Mouse (Mus musculus) CH12.LX (cell line): ENCODE data around the gene Gm11042.

Source experiments
- CHD1 ChIP-seq: IDR thresholded peaks from 2 replicates; pipeline ENCODE4 v1.6.1; 2012; ENCODE audit warnings: low read depth, low read length, improper control_type of control experiment, inconsistent platforms
- CHD2 ChIP-seq: IDR thresholded peaks from 2 replicates; pipeline ENCODE4 v1.6.1; 2011; ENCODE audit warnings: low read length, improper control_type of control experiment
- CTCF ChIP-seq, 2 experiments: IDR thresholded peaks in 1 of 2; conservative IDR thresholded peaks in 1 of 2; 2 replicates each; pipeline ENCODE4 v1.5.1; 2011 to 2012; ENCODE audit warnings: low read depth in 2 of 2, low read length in 2 of 2, improper control_type of control experiment in 1 of 2, inconsistent platforms in 1 of 2, mild to moderate bottlenecking in 1 of 2, moderate library complexity in 1 of 2
- E2F4 ChIP-seq: IDR thresholded peaks from 2 replicates; pipeline ENCODE4 v1.6.1; 2011; ENCODE audit warnings: low read depth, low read length, improper control_type of control experiment; ENCODE audit not compliant: insufficient replicate concordance
- EP300 ChIP-seq: IDR thresholded peaks from 2 replicates; pipeline ENCODE4 v1.6.1; 2011; ENCODE audit warnings: low read length, improper control_type of control experiment
- HCFC1 ChIP-seq: IDR thresholded peaks from 2 replicates; pipeline ENCODE4 v1.6.1; 2012; ENCODE audit warnings: low read depth, mild to moderate bottlenecking, inconsistent platforms, low read length, improper control_type of control experiment
- MYC ChIP-seq: IDR thresholded peaks from 2 replicates; pipeline ENCODE4 v1.6.1; 2011; ENCODE audit warnings: low read depth, mild to moderate bottlenecking, improper control_type of control experiment, low read length
- NELFE ChIP-seq: IDR thresholded peaks from 2 replicates; pipeline ENCODE4 v1.6.1; 2011; ENCODE audit warnings: low read depth, low read length, improper control_type of control experiment
- POLR2A ChIP-seq: IDR thresholded peaks from 2 replicates; pipeline ENCODE4 v1.6.1; 2011; ENCODE audit warnings: low read depth, mild to moderate bottlenecking, improper control_type of control experiment, low read length
- SIN3A ChIP-seq: IDR thresholded peaks from 2 replicates; pipeline ENCODE4 v1.6.1; 2012; ENCODE audit warnings: low read length, improper control_type of control experiment, inconsistent platforms
- TCF12 ChIP-seq: IDR thresholded peaks from 2 replicates; pipeline ENCODE4 v1.6.1; 2014; ENCODE audit warnings: low read depth, mild to moderate bottlenecking, inconsistent platforms, low read length, improper control_type of control experiment
- ZC3H11A ChIP-seq: IDR thresholded peaks from 2 replicates; pipeline ENCODE4 v1.6.1; 2012; ENCODE audit warnings: low read depth, mild to moderate bottlenecking, inconsistent platforms, low read length, improper control_type of control experiment
- ZNF384 ChIP-seq: IDR thresholded peaks from 2 replicates; pipeline ENCODE4 v1.6.1; 2012; ENCODE audit warnings: low read depth, low read length, improper control_type of control experiment, inconsistent platforms

DNA sequence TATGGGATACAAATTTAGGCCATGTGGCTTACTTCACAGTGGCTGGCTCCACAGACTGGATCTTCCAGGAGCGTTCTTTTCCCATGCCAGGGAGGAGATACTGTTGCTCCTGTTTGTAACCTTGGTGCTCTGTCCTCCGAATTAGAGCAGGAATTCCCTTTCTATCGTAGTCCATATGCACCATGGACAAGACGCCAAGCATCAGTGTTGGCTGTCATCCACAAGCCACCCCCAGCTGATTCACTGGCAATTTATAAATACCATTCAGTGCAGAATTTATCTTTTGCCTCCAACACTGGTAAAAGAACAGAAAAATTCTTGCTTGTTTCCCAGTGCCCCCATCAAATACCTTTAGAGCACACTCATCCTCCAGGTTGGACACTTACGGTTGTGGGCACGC is 13.6 kb upstream of the Gm11042 start:
- TF ChIP-seq MYC (no peak), CHD2 (no peak), ZNF384 (no peak), CHD1 (no peak), POLR2A (no peak), CTCF (conservative IDR thresholded peaks at IDR 0.05 in 1 of 2, IDR thresholded peaks at IDR 0.05 in 1 of 2; ENCODE audit: low read depth in 2 of 2, low read length in 2 of 2) (no peak), SIN3A (no peak), HCFC1 (no peak), TCF12 (no peak), EP300 (no peak), ZC3H11A (no peak), NELFE (no peak), E2F4 (no peak)
